9 mouse cellular contexts compared by ENCODE assay signal in the genomic region with DNA sequence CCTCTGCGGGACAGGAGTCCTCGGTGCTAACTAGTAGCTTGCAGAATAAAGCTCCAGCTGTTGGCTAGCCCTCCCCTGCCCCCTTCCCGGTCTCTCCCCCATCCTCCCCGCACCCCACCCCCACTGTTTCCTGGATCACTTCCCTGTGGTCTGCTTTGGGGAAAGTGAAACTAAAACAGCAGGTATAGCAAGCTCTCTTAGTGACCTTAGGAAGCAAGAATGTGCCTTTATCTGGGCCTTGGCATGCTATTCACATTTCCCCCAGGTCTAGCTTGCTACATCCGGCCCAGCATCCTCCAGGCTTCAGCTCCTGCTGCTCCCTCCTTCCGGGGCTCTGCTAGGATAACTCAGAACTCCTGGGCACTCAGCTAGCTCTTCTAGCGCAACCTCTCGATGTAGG. TPM values are rescaled to one million over a fixed set of nuclear protein-coding genes. Genes with fewer than 3 reads are reported as not detected.
DNase-seq lines count a peak whose midpoint lies in the region; ATAC-seq and TF ChIP-seq lines count a peak whose summit lies in the region.
"Had no signal": no experiment of that assay in that cellular context is flagged by ENCODE, and none has a peak within 500 bp of the region (broad histone marks: within the 10 kb centered on the region; RNA-seq: fewer than 3 reads in every experiment).

No protein-coding gene starts in this region.

- peak; percentile 62 for ATAC-seq in intestine, embryonic 15.5 days
- peak; percentile 28; the same call in 1 of the 2 replicates for ATAC-seq in lung, postnatal 0 days
- no peak for ATAC-seq in forebrain, embryonic 15.5 days (replicated peaks)

- H3K4me1 ChIP-seq in embryonic facial prominence, embryonic 10.5 days, result peaks cover 29% of the 10 kb centered on the region
- peaks cover 16% of the 10 kb centered on the region; the same call in 1 of the 2 replicates for H3K4me1 ChIP-seq in intestine, embryonic 15.5 days (replicated peaks)
- no peaks in the 10 kb centered on the region for H3K4me1 ChIP-seq in lung, postnatal 0 days (ENCODE audit: insufficient read depth, low read depth, low read length)
- peaks cover 3% of the 10 kb centered on the region; the same call in 1 of the 2 replicates for H3K4me1 ChIP-seq in forebrain, embryonic 15.5 days

- H3K27me3 ChIP-seq in embryonic facial prominence, embryonic 10.5 days (replicated peaks; ENCODE audit: low read depth, poor library complexity, severe bottlenecking), result peaks cover 70% of the 10 kb centered on the region
- H3K27me3 ChIP-seq in intestine, embryonic 15.5 days (replicated peaks), result peaks cover 5% of the 10 kb centered on the region; the same call in 1 of the 2 replicates
- H3K27me3 ChIP-seq in lung, postnatal 0 days (replicated peaks; ENCODE audit: insufficient read depth, low read length), result no peaks in the 10 kb centered on the region
- H3K27me3 ChIP-seq in forebrain, embryonic 15.5 days, result peaks cover 4% of the 10 kb centered on the region; the same call in 1 of the 2 replicates

- 12% methylated on average over 8 of the region's 8 CpGs for WGBS in embryonic facial prominence, embryonic 10.5 days
- WGBS in intestine, embryonic 15.5 days, result 15% methylated on average over 8 of the region's 8 CpGs
- WGBS in lung, postnatal 0 days, result 7% methylated on average over 8 of the region's 8 CpGs
- 28% methylated on average over 8 of the region's 8 CpGs for WGBS in forebrain, embryonic 15.5 days

- peak overlapping the region; percentile 48 for H3K27ac ChIP-seq in embryonic facial prominence, embryonic 10.5 days (replicated peaks)
- H3K27ac ChIP-seq in intestine, embryonic 15.5 days, result no peak overlapping the region
- H3K27ac ChIP-seq in lung, postnatal 0 days (ENCODE audit: low read length), result no peak overlapping the region
- H3K27ac ChIP-seq in forebrain, embryonic 15.5 days (replicated peaks), result no peak overlapping the region

- no peak for TF ChIP-seq EP300 in lung, postnatal 0 days (IDR thresholded peaks at IDR 0.05)

- H3K4me3 ChIP-seq in embryonic facial prominence, embryonic 10.5 days, result peak overlapping the region; percentile 9; the same call in 1 of the 2 replicates
- 0 out of 2 replicates have a peak overlapping the region, but pooled peaks have one; percentile 9 for H3K4me3 ChIP-seq in intestine, embryonic 15.5 days (replicated peaks)
- 0 out of 2 replicates have a peak overlapping the region, but pooled peaks have one; percentile 5 for H3K4me3 ChIP-seq in lung, postnatal 0 days (ENCODE audit: low read depth, low read length)
- H3K4me3 ChIP-seq in forebrain, embryonic 15.5 days, result no peak overlapping the region

- H3K9ac ChIP-seq in intestine, embryonic 15.5 days, result no peak overlapping the region
- H3K9ac ChIP-seq in lung, postnatal 0 days (replicated peaks; ENCODE audit: low read depth), result no peak overlapping the region
- no peak overlapping the region for H3K9ac ChIP-seq in forebrain, embryonic 15.5 days (replicated peaks)

- H3K9me3 ChIP-seq in embryonic facial prominence, embryonic 10.5 days, result no peaks in the 10 kb centered on the region
- no peaks in the 10 kb centered on the region for H3K9me3 ChIP-seq in intestine, embryonic 15.5 days
- no peaks in the 10 kb centered on the region for H3K9me3 ChIP-seq in lung, postnatal 0 days (ENCODE audit: low read length)
- H3K9me3 ChIP-seq in forebrain, embryonic 15.5 days, result no peaks in the 10 kb centered on the region

- no peak for TF ChIP-seq CTCF in lung, postnatal 0 days (IDR thresholded peaks at IDR 0.05)

- DNase-seq in kidney, adult 18-20 months, result peak; percentile 6
- DNase-seq in kidney, adult 9 months, result no peak
- DNase-seq in embryonic facial prominence, embryonic 10.5 days (ENCODE audit: low spot score), result peak; percentile 46
- peak; percentile 43 for DNase-seq in lung, postnatal 0 days (ENCODE audit: low spot score)
- DNase-seq in left cerebral cortex, adult 9 months (ENCODE audit: low spot score in 2 of 2), result no peak
- DNase-seq in embryo, embryonic 11 days, result no peak

- H3K36me3 ChIP-seq in embryonic facial prominence, embryonic 10.5 days (replicated peaks), result no peaks in the 10 kb centered on the region
- H3K36me3 ChIP-seq in intestine, embryonic 15.5 days, result no peaks in the 10 kb centered on the region
- H3K36me3 ChIP-seq in lung, postnatal 0 days (ENCODE audit: insufficient read depth, low read length), result no peaks in the 10 kb centered on the region
- H3K36me3 ChIP-seq in forebrain, embryonic 15.5 days, result no peaks in the 10 kb centered on the region

- H3K4me2 ChIP-seq in intestine, embryonic 15.5 days (replicated peaks), result peak overlapping the region; percentile 41
- peak overlapping the region; percentile 52 for H3K4me2 ChIP-seq in lung, postnatal 0 days (replicated peaks; ENCODE audit: low read depth, low read length)
- H3K4me2 ChIP-seq in forebrain, embryonic 15.5 days (replicated peaks), result no peak overlapping the region

RNA-seq across cellular contexts. Expression of a gene that starts 10.0 kb away (rescaled TPM):
- 1.7 and 2.5 TPM in 2 replicates for polyA plus RNA-seq in embryonic facial prominence, embryonic 10.5 days (2016; fragmentation: Nextera tagmentation; extraction: Ambion mirVana)
- 0.05 and 0.11 TPM in 2 replicates for polyA plus RNA-seq in intestine, embryonic 15.5 days (2015; fragmentation: Nextera tagmentation; extraction: Ambion mirVana)
- 0.10 and 0.14 TPM in 2 replicates for polyA plus RNA-seq in lung, postnatal 0 days (2015; fragmentation: Nextera tagmentation; extraction: Ambion mirVana)
- polyA plus RNA-seq in forebrain, embryonic 15.5 days (2015; fragmentation: Nextera tagmentation; extraction: Ambion mirVana), result 21.5 and 21.8 TPM in 2 replicates
- polyA plus RNA-seq: liver, adult 2 months had no signal

RNA-seq across cellular contexts. Expression of a gene that starts 36.0 kb away (rescaled TPM):
- polyA plus RNA-seq in embryonic facial prominence, embryonic 10.5 days (2016; fragmentation: Nextera tagmentation; extraction: Ambion mirVana), result 0.24 TPM in 1 of 2 replicates, not detected in the other
- polyA plus RNA-seq in intestine, embryonic 15.5 days (2015; fragmentation: Nextera tagmentation; extraction: Ambion mirVana), result not detected in 2 replicates
- not detected in 2 replicates for polyA plus RNA-seq in lung, postnatal 0 days (2015; fragmentation: Nextera tagmentation; extraction: Ambion mirVana)
- 1.2 TPM in 2 replicates for polyA plus RNA-seq in forebrain, embryonic 15.5 days (2015; fragmentation: Nextera tagmentation; extraction: Ambion mirVana)
- polyA plus RNA-seq: liver, adult 2 months had no signal

RNA-seq across cellular contexts. Expression of a gene that starts 46.8 kb away (rescaled TPM):
- polyA plus RNA-seq in embryonic facial prominence, embryonic 10.5 days (2016; fragmentation: Nextera tagmentation; extraction: Ambion mirVana), result 70.8 and 78.6 TPM in 2 replicates
- 58.7 and 67.6 TPM in 2 replicates for polyA plus RNA-seq in intestine, embryonic 15.5 days (2015; fragmentation: Nextera tagmentation; extraction: Ambion mirVana)
- polyA plus RNA-seq in lung, postnatal 0 days (2015; fragmentation: Nextera tagmentation; extraction: Ambion mirVana), result 37.4 and 48.8 TPM in 2 replicates
- 44.4 and 46.0 TPM in 2 replicates for polyA plus RNA-seq in forebrain, embryonic 15.5 days (2015; fragmentation: Nextera tagmentation; extraction: Ambion mirVana)

RNA-seq across cellular contexts. Expression of a gene that starts 53.9 kb away (rescaled TPM):
- polyA plus RNA-seq in embryonic facial prominence, embryonic 10.5 days (2016; fragmentation: Nextera tagmentation; extraction: Ambion mirVana), result 10.8 and 15.5 TPM in 2 replicates
- polyA plus RNA-seq in intestine, embryonic 15.5 days (2015; fragmentation: Nextera tagmentation; extraction: Ambion mirVana), result 8.8 and 11.8 TPM in 2 replicates
- 5.2 and 5.8 TPM in 2 replicates for polyA plus RNA-seq in lung, postnatal 0 days (2015; fragmentation: Nextera tagmentation; extraction: Ambion mirVana)
- polyA plus RNA-seq in forebrain, embryonic 15.5 days (2015; fragmentation: Nextera tagmentation; extraction: Ambion mirVana), result 1.6 and 2.2 TPM in 2 replicates

Comparison
In these comparisons a context has a peak if more than half of its experiments do, and no peak if none do; other contexts are left out.
1. DNase-seq: peak in kidney, adult 18-20 months (single experiment), embryonic facial prominence, embryonic 10.5 days (single experiment) and lung, postnatal 0 days (single experiment); none in kidney, adult 9 months (single experiment), left cerebral cortex, adult 9 months (0 of 2) and embryo, embryonic 11 days (single experiment).